Mouse (Mus musculus): Measurements from ENCODE around the gene Eef1b2. TPM values are rescaled to one million over a fixed set of nuclear protein-coding genes. Genes with fewer than 3 reads are reported as not detected.

Gene Eef1b2
- total and polyA plus RNA-seq, 2 experiments from 2014 or later, result 477 to 814 TPM

- ATAC-seq (0 out of 2 replicates have a peak, but pooled peaks have one; percentile 10), DNase-seq (no peak)
- no peaks in the 10 kb centered on the region for H3K9me3 ChIP-seq (ENCODE audit: low read length)
- no peaks in the 10 kb centered on the region for H3K27me3 ChIP-seq (ENCODE audit: insufficient read depth, low read length)
- H3K4me3 ChIP-seq (ENCODE audit: low read depth, low read length), result no peak overlapping the region
- H3K9ac ChIP-seq, result no peak overlapping the region
- no peak overlapping the region for H3K4me2 ChIP-seq (ENCODE audit: low read depth)
- WGBS, result 78% methylated on average over 1 of the region's 1 CpGs
- no peak for TF ChIP-seq CTCF (IDR thresholded peaks at IDR 0.05; ENCODE audit: low read depth)
- H3K36me3 ChIP-seq (ENCODE audit: insufficient read depth), result no peaks in the 10 kb centered on the region
- H3K4me1 ChIP-seq (ENCODE audit: insufficient read depth), result peaks cover 16% of the 10 kb centered on the region
- peak overlapping the region; percentile 62 for H3K27ac ChIP-seq (ENCODE audit: low read depth, low read length)
These were observed 26.8 kb downstream of the Eef1b2 start for GRCm38 (mm10) chr1:63203471-63203870.

- Histone ChIP-seq H3K36me3 (ENCODE audit: insufficient read depth) (no peaks in the 10 kb centered on the region), H3K27ac (ENCODE audit: low read depth, low read length) (peak overlapping the region; percentile 62), H3K9ac (peak overlapping the region; percentile 11; the same call in 1 of the 2 replicates), H3K4me2 (ENCODE audit: low read depth) (no peak overlapping the region), H3K4me3 (ENCODE audit: low read depth, low read length) (no peak overlapping the region), H3K27me3 (ENCODE audit: insufficient read depth, low read length) (no peaks in the 10 kb centered on the region), H3K4me1 (ENCODE audit: insufficient read depth) (peaks cover 16% of the 10 kb centered on the region), H3K9me3 (ENCODE audit: low read length) (no peaks in the 10 kb centered on the region)
- ATAC-seq (peak; percentile 90), DNase-seq (peak; percentile 74)
- peak; percentile 45 for TF ChIP-seq CTCF (IDR thresholded peaks at IDR 0.05; ENCODE audit: low read depth)
- WGBS, result 7% methylated on average over 7 of the region's 7 CpGs
These were observed 27.5 kb downstream of the Eef1b2 start for GRCm38 (mm10) chr1:63203950-63204659.

GRCm38 (mm10) chr1:63204660-63205394 is 28.2 kb downstream of the Eef1b2 start:
- Histone ChIP-seq H3K4me2 (ENCODE audit: low read depth) (no peak overlapping the region), H3K27ac (ENCODE audit: low read depth, low read length) (peak overlapping the region; percentile 62), H3K27me3 (ENCODE audit: insufficient read depth, low read length) (no peaks in the 10 kb centered on the region), H3K9ac (no peak overlapping the region; the same call in 1 of the 2 replicates), H3K36me3 (ENCODE audit: insufficient read depth) (no peaks in the 10 kb centered on the region), H3K4me3 (ENCODE audit: low read depth, low read length) (no peak overlapping the region), H3K9me3 (ENCODE audit: low read length) (no peaks in the 10 kb centered on the region), H3K4me1 (ENCODE audit: insufficient read depth) (peaks cover 16% of the 10 kb centered on the region)
- DNase-seq (no peak), ATAC-seq (no peak)
- no peak for TF ChIP-seq CTCF (IDR thresholded peaks at IDR 0.05; ENCODE audit: low read depth)
- 19% methylated on average over 7 of the region's 7 CpGs for WGBS

- H3K27me3 ChIP-seq (ENCODE audit: insufficient read depth, low read length), result no peaks in the 10 kb centered on the region
- H3K9me3 ChIP-seq (ENCODE audit: low read length), result no peaks in the 10 kb centered on the region
- H3K36me3 ChIP-seq (ENCODE audit: insufficient read depth), result no peaks in the 10 kb centered on the region
- no peak overlapping the region for H3K4me2 ChIP-seq (ENCODE audit: low read depth)
- ATAC-seq (no peak), DNase-seq (no peak)
- no peak overlapping the region for H3K4me3 ChIP-seq (ENCODE audit: low read depth, low read length)
- WGBS, result 82% methylated on average over 3 of the region's 3 CpGs
- TF ChIP-seq CTCF (IDR thresholded peaks at IDR 0.05; ENCODE audit: low read depth), result no peak
- no peak overlapping the region for H3K9ac ChIP-seq
- H3K4me1 ChIP-seq (ENCODE audit: insufficient read depth), result peaks cover 16% of the 10 kb centered on the region
- no peak overlapping the region for H3K27ac ChIP-seq (ENCODE audit: low read depth, low read length)
These were observed 31.0 kb downstream of the Eef1b2 start for GRCm38 (mm10) chr1:63207607-63208006.

- Histone ChIP-seq H3K27me3 (ENCODE audit: insufficient read depth, low read length) (no peaks in the 10 kb centered on the region), H3K36me3 (ENCODE audit: insufficient read depth) (no peaks in the 10 kb centered on the region), H3K9me3 (ENCODE audit: low read length) (no peaks in the 10 kb centered on the region), H3K27ac (ENCODE audit: low read depth, low read length) (no peak overlapping the region), H3K4me3 (ENCODE audit: low read depth, low read length) (no peak overlapping the region), H3K4me1 (ENCODE audit: insufficient read depth) (peaks cover 9% of the 10 kb centered on the region), H3K4me2 (ENCODE audit: low read depth) (no peak overlapping the region), H3K9ac (no peak overlapping the region)
- TF ChIP-seq CTCF (IDR thresholded peaks at IDR 0.05; ENCODE audit: low read depth), result no peak
- WGBS, result 12% methylated on average over 6 of the region's 6 CpGs
- ATAC-seq (no peak), DNase-seq (no peak)
These were observed 33.4 kb downstream of the Eef1b2 start for GRCm38 (mm10) chr1:63209861-63210529.

- no peaks in the 10 kb centered on the region for H3K9me3 ChIP-seq (ENCODE audit: low read length)
- H3K27ac ChIP-seq (ENCODE audit: low read depth, low read length), result peak overlapping the region; percentile 59
- no peaks in the 10 kb centered on the region for H3K36me3 ChIP-seq (ENCODE audit: insufficient read depth)
- H3K4me2 ChIP-seq (ENCODE audit: low read depth), result peak overlapping the region; percentile 44
- H3K27me3 ChIP-seq (ENCODE audit: insufficient read depth, low read length), result no peaks in the 10 kb centered on the region
- ATAC-seq (peak; percentile 65), DNase-seq (peak; percentile 35)
- WGBS, result 14% methylated on average over 22 of the region's 22 CpGs
- peak overlapping the region; percentile 52 for H3K9ac ChIP-seq
- peaks cover 9% of the 10 kb centered on the region for H3K4me1 ChIP-seq (ENCODE audit: insufficient read depth)
- TF ChIP-seq CTCF (IDR thresholded peaks at IDR 0.05; ENCODE audit: low read depth), result no peak
- peak overlapping the region; percentile 19 for H3K4me3 ChIP-seq (ENCODE audit: low read depth, low read length)
These were observed 37.0 kb downstream of the Eef1b2 start for GRCm38 (mm10) chr1:63213478-63214270.
